Mouse (Mus musculus) liver, embryonic 14.5 days (tissue): ENCODE results near the gene Figla.
"Not testable (repeated sequence)": the region's sequence is repeated elsewhere in the genome, so short reads cannot be mapped to it uniquely, and the experiment has no call there.

Experiments
- CTCF ChIP-seq: IDR thresholded peaks from 2 replicates; pipeline ENCODE4 v1.5.1; 2016; ENCODE audit warnings: antibody characterized with exemption, low read depth, control low read depth
- EP300 ChIP-seq: IDR thresholded peaks from 2 replicates; pipeline ENCODE4 v1.6.1; 2016; ENCODE audit warnings: antibody characterized with exemption, low read depth

DNA sequence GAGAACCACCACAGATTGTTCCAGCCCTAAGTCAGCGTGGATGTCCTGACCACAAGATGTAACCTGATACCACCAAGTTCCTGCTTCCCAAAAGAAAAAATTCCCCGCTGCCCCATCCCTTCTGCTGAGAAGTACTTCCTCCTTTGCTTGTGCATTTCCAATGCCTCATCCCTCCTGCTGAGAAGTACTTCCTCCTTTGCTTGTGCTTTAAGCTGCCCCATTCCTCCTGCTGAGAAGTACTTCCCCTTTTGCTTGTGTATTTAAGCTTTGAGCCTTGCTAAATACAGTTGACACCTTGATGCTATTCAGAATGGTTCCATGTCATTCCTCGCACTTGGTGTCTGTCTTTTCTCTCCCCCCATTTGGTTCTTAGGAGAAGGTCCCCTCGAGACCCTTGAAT lies 37.2 kb upstream of the Figla start:
- not testable (repeated sequence) for TF ChIP-seq CTCF, EP300
